Mouse (Mus musculus) gastrocnemius, postnatal 4 days (tissue): Measurements from ENCODE around the gene Luzp2. TPM values are rescaled to one million over a fixed set of nuclear protein-coding genes. Genes with fewer than 3 reads are reported as not detected.

Source experiments
- DNase-seq, 2 experiments: peaks; one replicate each; pipeline ENCODE4 v3.0.0; 2021 to 2022; ENCODE audit warnings: low spot score in 2 of 2, mixed read lengths in 2 of 2
- long read RNA-seq, 2 experiments: library from polyadenylated mRNA; stranded (forward); transcript quantifications; one replicate each; pipeline ENCODE4 v2.0.0; 2021
- total RNA-seq, 2 experiments: library from RNA; stranded (reverse); gene quantifications; 2 replicates each; pipeline ENCODE4 v1.2.3; 2021

Gene Luzp2
- total RNA-seq = 1 to 10 TPM in 1 of 2 experiments, under 1 TPM in 1; 0.80 to 1.4 TPM
- long read RNA-seq, experiment 1 = 0 reads
- long read RNA-seq, experiment 2, partial matches to known transcripts = 0 of 1 reads
- long read RNA-seq, experiment 2, other reads (novel, unspliced or antisense) = 1 of 1 reads

DNA sequence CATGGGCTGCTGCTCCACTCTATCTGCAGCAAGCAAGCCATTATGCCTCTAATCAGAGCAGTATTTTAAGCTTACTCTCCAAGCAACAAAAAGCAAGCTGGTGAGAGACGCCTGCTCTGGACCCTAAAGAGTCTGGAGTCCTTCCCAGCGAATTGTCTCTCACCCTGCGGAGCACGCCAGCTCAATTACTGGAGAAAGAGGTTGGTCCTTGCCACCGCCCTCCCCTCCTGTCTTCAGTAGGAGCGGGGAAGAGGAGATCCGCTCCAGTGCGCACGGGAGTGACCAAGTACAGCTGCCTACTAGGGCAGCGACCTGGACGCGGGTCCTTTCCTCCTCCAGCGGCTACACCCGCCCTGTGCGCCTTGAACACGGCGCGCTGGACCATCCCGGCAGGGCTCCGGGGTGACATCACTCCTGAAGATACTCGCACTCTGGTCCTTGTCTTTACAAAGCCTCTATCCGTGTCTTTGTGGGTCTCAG lies at the start of gene Luzp2:
Gene Luzp2 (plus strand): TSS at position 127 of the 480 bp plus-strand sequence.
- DNase-seq = peak in 1 of 2 experiments; percentile 10

DNA sequence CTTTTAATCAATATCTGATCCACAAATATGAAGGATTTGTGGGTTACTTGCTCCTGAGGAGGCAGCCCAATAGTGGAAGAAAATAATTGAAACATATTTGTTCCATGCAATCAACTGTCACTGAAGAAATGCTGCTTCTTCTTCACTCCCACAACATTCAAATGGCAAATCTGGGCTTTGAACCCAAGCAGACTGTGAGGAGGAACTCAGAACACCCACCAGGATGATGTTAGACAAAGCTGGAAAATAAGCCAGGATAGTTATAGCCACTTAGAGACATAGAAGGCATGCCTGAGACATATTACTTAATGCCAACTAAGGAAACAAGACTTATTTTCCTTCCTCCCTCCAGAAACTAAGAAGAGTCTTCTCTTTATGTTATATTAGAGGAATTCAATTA lies 47.8 kb upstream of the Luzp2 start:
- no peak for DNase-seq

DNA sequence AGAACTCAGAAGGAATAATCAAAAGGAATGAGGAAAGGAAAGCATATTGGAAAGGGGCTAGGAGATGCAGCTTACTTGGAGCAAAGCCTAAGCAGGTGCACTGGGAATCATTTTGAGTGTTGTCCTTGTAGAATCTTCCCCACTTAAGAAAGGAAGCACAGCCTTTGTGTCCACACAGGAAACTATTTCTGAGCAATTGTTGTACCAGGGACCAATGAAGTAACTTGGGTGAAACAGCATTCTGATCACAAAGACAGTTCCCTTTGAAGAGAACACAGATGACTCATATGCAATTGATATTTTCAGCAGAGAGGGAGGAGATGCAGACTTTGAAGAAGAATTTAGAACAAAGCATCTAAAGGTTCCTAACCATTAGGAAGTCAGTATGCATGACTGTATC lies 16.7 kb upstream of the Luzp2 start:
- DNase-seq = no peak

DNA sequence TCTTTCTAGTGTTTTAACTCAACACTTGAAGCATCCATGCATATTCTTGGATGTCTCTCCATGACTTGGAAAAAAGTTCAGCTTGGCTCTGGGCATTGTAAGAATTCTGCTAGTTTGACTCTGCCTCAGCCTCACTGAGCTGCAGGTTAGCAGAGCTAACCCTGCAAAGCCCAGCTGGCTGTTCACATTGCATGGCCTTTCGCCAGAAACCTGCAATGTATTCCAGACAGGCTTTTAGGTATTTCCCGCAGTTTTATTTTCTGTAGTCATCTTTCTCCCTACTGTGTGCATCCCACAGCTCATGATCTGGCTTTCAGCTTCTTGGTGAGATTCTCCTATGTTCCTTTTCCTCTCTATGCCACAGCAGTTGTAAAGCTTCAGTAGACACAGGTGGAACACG lies 6.5 kb upstream of the Luzp2 start:
- DNase-seq = no peak

DNA sequence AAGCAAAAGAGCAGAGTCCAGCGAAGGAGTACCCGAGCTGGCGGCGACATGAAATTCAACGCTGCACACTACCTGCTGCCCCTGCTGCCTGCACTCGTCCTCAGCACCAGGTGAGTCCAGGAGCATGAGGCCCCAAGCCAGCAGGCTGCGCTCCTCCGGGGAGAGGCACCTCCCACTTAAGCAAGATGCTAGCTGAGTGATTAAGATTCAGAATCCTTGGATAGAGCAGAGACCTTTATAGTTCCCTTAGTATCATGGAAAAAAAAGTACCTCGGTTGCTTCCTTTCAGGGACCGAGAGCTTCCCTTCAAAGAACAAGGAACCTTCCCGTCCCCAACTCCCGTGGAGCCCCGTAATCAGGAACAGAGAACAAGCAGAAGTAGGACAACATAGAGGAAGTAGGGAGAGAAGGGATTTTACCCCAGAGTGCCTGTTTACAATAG lies 634 bp downstream of the Luzp2 start:
- DNase-seq = no peak

DNA sequence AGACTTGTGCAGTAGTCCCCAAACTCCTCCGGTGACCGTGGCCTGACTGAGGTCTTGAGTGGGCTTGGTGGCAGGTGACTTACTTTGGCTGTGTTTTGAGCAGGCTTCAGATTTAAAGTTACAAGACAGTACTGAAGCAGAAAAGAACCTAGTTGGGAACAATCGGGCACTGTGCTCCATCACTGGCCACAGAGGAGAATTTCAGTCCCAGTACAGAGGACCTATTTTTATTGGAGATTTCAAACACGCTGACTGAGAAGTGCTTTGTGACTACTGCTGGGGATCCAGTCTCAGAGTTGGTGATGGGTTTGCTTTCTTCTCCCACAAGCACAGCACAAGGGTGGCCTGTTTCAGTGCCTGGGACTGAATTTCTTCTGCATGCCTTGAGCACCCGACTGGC lies 1.1 kb downstream of the Luzp2 start:
- no peak for DNase-seq

DNA sequence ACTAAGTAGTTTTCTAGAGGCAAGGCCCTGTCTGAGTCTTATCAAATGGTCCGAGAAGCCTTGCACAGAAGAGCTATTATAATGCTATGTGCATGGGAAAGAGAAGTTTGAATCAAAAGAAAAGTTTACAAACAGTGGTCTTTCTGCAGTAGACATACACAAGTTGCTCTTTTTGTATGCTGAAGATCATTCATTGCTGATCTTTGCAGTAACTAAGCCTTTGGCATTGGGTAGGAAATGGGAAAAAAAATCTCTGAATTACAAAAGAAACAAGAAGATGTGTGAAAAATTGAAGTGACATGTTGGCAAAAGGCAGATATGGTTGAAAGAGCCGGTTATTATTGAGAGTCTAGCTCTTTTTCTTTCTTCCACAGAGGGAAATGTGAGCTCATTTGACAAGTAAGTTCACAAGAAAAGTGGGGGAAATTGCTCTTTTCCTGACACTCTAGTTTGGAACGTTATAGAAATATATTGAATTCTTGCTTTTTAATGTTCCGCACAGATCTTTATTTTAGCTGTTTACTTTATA lies 7.6 kb downstream of the Luzp2 start:
- DNase-seq = no peak

DNA sequence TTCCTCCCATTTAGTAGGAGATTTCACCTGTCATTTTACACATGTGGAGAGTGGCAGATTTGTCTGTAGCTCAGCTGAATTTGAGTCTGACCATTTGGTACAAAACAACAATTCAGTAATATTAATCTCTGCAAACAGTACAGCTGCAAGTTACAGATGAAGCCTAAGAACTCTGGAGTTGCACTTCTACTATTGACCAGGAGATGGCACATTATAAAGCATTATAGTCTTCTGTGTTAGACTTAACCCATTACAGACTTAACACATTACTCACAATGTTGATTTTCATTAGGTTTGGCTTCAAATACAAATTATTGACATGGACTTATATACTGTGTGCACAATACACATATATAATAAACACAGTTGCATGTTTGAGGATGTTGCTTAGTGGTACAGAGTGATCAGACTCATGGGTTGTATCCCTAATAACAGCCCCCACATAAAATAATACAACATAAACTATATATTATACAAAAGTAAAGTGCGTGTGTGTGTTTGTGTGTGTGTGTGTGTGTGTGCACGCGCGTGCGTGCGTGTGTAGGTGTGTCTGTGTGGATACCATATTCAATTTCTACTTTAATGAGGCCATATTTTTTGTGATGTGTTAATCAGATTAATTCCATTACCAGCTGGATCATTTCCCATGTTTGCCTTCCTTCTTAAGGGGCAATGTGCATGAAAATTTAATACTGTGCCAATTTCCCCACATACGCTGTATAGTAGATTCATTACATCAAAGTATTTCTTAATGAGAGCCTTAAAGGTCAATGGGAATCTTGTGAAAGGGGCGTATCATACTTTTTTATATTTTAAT lies 10.8 kb downstream of the Luzp2 start:
- DNase-seq = no peak

DNA sequence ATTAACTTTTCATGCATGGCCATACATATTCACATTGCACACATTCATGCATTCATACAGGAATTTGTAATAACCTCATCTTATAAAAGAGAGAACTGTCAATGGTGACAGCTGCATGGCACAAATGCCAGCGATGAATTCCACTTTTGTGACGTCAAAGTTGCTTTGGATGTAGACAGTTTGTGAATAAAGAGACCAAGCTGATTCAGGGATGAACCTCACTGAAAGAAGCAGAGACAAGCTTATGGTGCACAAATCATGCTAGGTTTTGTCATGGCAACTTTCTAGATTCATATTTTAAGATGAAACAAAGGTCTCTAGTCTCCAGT lies 11.4 kb downstream of the Luzp2 start:
- no peak for DNase-seq

DNA sequence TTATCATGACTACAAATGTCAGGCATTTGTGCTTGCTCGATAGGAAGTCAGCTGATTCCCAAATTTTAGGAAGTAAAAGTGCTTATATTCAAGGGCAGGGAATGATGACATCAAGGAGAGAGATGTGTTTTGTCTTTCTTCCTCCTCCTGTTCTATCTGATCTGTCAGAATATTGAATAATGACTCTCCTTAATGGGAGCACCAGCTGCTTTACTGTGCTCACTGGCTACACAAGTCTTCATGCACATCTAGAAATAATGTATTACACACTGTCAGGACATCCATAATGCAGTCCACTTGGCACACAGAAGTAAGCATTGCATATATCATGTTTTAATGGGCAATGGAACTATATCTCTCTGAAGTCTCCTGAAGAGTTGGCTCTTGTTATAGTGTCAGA lies 17.6 kb downstream of the Luzp2 start:
- DNase-seq = no peak

DNA sequence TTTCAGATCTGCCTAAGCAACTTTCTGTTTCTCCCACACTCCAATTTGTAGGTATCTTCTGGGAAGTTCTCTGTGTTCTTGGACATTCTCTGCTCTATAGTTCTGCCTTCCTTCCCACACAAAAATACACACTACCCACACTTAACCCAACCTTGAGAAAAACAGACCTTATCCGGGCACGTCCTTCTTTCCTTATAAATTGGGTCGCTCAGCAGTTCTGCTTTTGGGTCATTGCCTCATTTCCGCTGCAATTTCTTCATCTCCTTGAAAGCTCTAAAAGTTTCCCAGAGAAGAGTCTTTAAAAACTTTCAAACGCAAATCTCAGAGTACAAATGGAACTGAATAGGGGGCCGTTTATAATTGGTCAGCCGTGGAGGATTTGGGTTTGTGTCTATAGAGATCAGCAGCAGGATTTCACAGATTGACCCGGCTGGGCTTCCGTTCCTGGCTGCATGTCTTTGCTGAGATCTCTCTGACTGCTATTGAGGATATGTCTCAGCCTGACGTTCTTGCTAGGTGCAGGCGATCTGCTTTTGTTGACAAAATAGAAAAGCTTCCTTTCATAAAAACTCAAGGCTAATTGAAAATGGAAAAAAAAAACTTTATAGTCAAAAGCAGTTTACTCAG lies 26.0 kb downstream of the Luzp2 start:
- no peak for DNase-seq

DNA sequence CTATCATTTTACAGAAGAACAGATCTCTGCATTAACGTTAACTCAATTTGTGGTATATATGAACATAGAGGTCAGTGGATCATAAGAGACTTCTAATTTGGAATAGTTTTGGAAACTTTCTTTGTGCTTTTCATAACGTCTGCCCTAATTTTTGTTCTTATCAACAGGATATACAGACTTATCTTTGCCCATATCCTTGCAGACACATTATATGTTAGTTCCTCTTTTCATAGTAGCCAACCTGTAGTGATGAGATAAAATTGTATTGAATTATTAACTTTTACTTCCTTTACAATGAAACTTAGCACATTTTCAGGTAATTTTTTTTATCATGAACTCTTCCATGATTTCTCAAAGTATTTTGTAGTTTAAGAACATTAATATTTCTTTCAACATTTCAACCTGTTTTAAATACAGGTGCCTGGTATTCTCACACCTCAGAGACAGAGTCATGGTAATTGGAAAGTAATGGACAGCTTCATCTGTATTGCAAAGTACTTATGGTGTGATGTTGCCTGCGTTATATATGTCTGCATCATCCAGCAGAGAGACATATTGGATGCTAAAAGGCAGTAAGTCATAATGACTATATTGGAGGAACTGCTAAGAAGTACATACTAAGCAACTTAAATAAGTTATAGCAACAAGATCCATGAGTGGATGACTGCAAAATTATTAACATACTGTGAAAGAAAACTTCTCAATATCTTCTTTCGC lies 43.8 kb downstream of the Luzp2 start:
- DNase-seq = no peak

DNA sequence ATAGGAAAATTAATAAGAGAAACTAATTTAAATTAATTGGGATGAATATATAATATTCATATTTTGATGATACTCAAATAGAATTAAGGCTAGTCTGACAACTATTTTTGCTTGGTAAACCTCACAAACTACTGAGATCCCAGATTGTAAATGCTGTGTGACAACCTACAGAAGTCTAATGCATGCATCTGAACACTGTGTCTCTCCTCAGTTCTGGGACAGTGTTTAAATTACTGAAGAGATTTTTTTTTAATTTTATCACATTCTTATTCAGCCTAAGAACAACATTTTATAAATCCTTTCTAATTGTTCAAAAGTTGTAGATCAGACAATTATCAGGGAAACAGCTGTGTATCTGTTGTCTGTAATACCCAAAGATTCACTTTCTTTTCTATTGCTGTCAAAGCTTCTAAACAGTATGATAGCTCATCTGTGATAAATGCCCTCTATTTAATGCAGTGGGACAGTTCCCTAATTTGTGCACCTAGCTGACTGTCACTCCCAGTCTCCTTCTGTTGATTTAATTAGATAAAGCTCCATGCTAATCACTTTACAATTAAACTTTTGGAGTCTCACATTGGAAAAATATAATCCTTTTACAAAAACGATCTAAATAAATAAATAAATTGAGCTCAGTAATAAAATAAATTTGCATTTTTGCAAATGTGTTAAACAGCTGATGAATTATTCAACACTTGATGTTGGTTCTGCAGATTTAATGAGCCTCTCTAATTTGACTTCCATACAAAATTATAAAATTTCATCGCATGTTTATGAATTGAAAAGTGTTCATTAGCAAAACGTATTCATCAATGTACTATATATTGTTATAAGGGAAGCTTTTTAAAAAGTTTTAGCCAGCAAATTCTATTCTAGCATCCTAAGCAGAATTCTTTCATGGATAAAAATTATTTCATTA lies 58.7 kb downstream of the Luzp2 start:
- DNase-seq = no peak

DNA sequence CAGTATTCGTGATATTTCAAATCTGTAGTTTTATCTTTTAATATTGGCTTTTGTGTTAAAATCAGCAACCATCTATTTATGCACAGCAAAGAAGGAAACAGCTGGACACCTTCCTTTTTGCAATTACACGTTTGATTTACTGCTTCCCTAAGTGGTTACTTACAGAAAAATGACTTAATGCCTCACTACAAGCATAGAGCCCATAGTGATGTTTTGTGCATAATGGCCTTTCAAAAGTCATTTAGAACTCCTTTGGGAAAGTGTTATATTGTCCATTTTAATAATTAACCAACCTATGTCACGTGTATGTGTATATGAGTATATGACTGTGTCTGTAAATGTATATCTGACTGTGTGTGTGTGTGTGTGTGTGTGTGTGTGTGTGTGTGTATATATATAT lies 63.3 kb downstream of the Luzp2 start:
- no peak for DNase-seq

DNA sequence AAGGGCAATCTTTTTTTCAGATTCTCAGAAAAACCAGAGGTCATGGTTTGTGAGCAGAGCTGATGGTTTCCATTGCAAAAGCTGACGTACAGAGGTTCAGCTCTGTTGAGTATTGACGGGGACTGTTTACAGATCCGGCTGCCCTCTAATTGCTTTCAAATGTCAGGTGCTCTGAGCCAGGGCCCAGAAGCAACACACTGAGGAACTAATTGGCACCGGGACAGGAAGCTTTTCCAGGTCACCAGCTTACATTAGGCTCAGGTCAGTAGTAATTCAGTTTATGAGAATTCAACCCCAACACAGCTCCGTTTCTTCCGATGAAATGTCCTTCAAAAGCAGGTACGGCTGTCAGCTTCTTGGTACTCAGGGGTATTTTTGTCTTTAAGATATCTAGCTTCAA lies 74.7 kb downstream of the Luzp2 start:
- no peak for DNase-seq

DNA sequence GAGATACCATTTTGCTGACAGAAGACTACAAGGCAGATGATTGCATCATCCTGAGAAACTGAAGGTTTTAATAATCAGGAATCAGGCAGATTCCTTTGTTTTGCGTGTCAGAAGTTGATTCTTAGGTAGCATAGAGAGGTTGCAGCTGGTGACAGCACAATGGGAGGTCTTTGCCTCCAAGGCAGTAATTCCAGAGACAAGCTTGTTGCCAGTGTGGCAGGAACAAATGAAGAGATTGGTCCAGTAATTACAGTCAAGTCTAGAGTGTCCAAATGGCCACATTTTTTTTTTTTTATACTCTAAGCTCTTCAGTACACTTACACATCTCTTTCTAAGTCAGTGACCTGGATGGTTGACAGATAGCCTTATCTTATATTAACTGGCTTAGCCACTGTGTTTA lies 78.7 kb downstream of the Luzp2 start:
- DNase-seq = no peak

DNA sequence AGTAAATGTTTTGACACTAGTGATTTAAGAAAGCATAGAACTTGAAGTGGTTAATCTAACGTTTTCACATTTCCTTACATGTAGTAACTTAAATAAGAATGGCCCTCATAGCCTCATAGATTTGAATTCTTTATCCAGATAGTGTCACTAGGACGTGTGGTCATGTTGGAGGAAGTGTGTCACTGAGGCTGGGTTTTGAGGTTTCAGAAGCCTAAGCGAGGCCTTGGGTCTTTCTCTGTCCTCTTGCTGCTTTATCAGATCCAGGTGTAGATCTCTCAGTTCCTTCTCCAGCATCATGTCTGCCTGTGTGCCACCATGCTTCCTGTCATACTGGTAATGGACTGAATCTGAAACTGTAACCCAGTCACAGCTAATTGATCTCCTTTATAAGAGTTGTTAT lies 86.7 kb downstream of the Luzp2 start:
- DNase-seq = no peak

DNA sequence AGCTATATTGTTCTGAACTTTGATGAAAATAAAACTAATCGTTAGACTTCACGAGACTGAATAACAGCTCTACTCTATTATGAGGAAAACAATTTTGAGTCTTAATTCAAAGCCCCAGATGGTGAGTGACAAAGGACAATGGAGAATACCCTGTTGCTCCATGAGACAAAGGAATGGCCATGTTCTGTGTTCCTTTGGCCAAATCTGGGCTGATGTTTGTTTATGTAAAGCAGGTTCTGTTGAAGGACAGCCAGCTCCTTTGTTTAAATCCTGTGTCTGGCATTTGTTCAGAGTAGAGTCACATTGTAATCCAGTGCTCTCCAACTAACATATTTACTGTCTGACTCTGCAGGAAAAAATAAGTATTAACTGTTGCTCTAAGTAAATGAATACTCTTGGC lies 121.5 kb downstream of the Luzp2 start:
- DNase-seq = no peak

DNA sequence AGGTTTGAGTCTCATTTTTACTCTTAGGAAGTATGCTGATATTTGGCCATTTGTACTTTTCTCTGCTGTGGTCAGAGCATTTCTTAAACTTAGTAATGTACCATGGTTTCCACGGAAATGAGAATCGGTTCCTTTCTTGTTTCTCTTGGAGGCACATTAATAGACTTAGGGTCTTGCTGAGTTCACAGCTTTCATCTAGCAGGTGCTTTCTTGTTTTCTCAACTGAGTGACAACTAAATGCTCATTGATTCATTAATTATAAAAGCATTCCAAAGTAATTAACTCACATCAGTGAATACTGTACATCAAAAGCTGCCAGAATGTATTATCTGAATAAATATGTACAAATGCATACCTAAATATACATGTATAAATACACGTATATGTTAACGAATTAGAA lies 127.4 kb downstream of the Luzp2 start:
- DNase-seq = no peak

DNA sequence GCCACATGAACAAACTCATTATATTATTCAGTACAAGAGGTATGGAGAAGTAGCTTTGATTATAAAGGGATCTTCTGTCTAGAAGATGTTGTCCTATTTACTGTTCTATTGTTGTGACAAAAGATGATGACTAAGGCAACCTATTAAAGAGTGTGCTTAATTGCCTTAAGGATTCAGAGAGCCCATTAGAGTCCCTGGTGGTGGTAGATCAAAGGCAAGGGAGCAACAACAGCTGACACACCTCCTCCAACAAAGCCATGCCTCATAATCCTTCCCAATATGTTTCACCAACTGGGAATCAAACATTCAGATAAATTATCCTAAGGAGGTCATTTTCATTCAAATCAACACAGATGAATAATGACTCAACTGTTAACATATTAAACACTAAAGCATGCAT lies 142.1 kb downstream of the Luzp2 start:
- no peak for DNase-seq

DNA sequence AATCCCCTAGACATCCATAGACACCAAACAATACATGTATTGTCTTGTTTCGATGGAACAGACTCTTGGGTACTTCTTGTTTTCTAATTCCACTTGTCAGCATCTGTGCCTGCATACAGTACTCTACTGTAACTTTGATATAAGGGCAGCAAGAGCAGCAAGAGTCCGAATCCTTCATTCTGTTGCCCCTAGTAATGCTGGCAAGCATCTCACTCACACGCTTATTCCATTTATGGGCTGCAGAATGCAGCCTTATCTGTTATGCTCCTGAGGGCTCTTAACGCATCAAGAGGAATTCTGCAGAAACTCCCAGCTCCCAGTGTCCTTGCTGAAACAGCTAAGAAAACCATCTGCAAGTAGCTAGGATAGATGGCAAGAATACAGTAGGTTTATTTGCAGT lies 145.3 kb downstream of the Luzp2 start:
- DNase-seq = no peak
